Mouse (Mus musculus) forebrain, postnatal 0 days (tissue): Measurements from ENCODE around the gene Tbc1d2b. TPM values are rescaled to one million over a fixed set of nuclear protein-coding genes. Genes with fewer than 3 reads are reported as not detected.

Experiments used
- ATAC-seq: fragments of 200-750 bp; cut with Nextera tagmentation; 2 replicates; pipeline ENCODE4 v1.8.0; 2017; ENCODE audit warnings: mild to moderate bottlenecking, moderate library complexity
- DNase-seq: peaks from one replicate; pipeline ENCODE4 v3.0.0-alpha.2; 2015
- H3K27ac ChIP-seq: fragments of 300-500 bp; sonication (generic); 2 replicates; pipeline ENCODE4 v1.5.1; 2014; ENCODE audit warnings: low read depth, mild to moderate bottlenecking, antibody characterized with exemption, low read length, moderate library complexity, mixed read lengths
- H3K27me3 ChIP-seq: fragments of 300-500 bp; sonication (generic); 2 replicates; pipeline ENCODE4 v1.6.1; 2014; ENCODE audit warnings: mild to moderate bottlenecking, low read length, mixed read lengths; ENCODE audit not compliant: insufficient read depth
- H3K36me3 ChIP-seq: fragments of 300-500 bp; sonication (generic); 2 replicates; pipeline ENCODE4 v1.6.1; 2014; ENCODE audit warnings: mild to moderate bottlenecking, moderate library complexity; ENCODE audit not compliant: insufficient read depth
- H3K4me1 ChIP-seq: fragments of 300-500 bp; sonication (generic); 2 replicates; pipeline ENCODE4 v1.6.1; 2014; ENCODE audit warnings: antibody characterized with exemption; ENCODE audit not compliant: insufficient read depth
- H3K4me2 ChIP-seq: fragments of 300-500 bp; sonication (generic); 2 replicates; pipeline ENCODE4 v1.6.1; 2014; ENCODE audit warnings: low read depth, mild to moderate bottlenecking, moderate library complexity
- H3K4me3 ChIP-seq: fragments of 300-500 bp; sonication (generic); 2 replicates; pipeline ENCODE4 v1.5.1; 2014; ENCODE audit warnings: low read depth, low read length, mixed read lengths
- H3K9ac ChIP-seq: fragments of 300-500 bp; sonication (generic); 2 replicates; pipeline ENCODE4 v1.6.1; 2014; ENCODE audit warnings: mild to moderate bottlenecking
- H3K9me3 ChIP-seq: fragments of 300-500 bp; sonication (generic); 2 replicates; pipeline ENCODE4 v1.6.1; 2016; ENCODE audit warnings: low read length
- CTCF ChIP-seq: sonication (generic); IDR thresholded peaks from 2 replicates; pipeline ENCODE4 v1.5.1; 2016; ENCODE audit warnings: antibody characterized with exemption, control low read depth, low read depth
- WGBS: fragments of 180-500 bp; shearing (Covaris S2); extraction: QIAGEN DNeasy Blood & Tissue Kit; methylation state at CpG from one replicate; pipeline ENCODE4 v1.1.7; 2014; 5-methylcytosine and 5-hydroxymethylcytosine counted together
- polyA plus RNA-seq: library from polyadenylated mRNA; unstranded; fragments of >200 nt; fragmentation: Nextera tagmentation; extraction: Ambion mirVana; gene quantifications from 2 replicates; pipeline ENCODE4 v1.2.1, GENCODE M21; 2015
- total RNA-seq: library from RNA; depleted of rRNA; stranded (reverse); fragments of >200 nt; gene quantifications from 2 replicates; pipeline ENCODE4 v1.2.3, GENCODE M21; 2014

Gene Tbc1d2b
- total and polyA plus RNA-seq, 2 experiments from 2014 or later, result 4.0 to 16.7 TPM

DNA sequence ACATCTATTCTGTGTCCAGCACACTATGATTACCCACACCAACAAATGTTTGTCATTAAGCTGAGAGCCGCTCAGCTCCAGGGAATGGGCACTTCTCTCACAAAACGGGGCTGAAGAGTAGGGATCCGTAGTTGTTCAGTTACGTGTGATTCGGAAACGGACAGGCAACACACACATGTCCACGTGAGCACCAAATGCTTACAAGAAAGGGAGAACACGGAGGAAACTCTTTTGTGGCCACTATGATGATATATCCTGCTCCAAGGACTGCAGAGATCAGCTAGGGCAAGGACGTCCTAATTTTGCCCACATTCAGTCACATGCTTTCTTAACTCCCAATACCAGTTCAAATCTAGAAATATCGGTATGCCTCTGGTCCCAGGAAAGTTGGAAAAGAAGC, 4.5 kb downstream of the Tbc1d2b start:
- Histone ChIP-seq H3K4me3 (no peak overlapping the region), H3K36me3 (0 out of 2 replicates have a peak, but pooled peaks cover 3% of the 10 kb centered on the region), H3K27me3 (no peaks in the 10 kb centered on the region), H3K4me2 (no peak overlapping the region), H3K9ac (no peak overlapping the region), H3K4me1 (peaks cover 9% of the 10 kb centered on the region), H3K9me3 (no peaks in the 10 kb centered on the region), H3K27ac (no peak overlapping the region)
- 91% methylated on average over 10 of the region's 10 CpGs for WGBS
- DNase-seq (no peak), ATAC-seq (no peak)
- TF ChIP-seq CTCF, result no peak

DNA sequence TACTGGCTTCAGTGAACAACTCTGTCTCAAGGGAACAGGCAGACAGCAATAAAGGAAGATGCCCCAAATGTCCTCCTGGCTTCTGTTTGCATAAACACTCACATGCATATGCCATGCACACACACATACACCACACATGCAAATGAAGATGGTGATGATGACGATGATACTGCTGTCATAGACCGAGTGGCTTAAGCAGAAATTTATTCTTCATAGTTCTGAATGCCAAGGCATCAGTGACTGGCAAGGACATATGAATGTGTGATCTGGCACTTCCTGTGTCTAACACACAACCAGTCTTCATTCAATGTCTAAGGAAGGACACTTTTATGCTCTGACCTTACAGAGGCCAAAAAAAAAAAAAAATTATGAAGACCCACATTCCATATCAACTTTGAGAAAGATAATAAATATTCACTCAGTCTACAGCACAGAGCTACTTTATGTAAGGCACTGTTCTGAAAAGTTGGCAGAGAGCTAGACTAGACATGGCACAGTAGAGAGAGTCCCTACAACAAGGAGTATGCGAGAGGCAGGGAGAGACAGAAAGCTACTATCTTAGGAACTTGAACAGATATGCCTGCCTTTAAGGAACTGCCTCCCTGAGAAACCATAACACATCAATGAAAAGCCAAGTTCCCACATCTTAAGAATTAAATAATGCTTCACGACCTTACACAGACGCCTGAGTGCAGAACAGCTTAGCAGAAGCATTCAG, 5.1 kb downstream of the Tbc1d2b start:
- Histone ChIP-seq H3K4me2 (no peak overlapping the region), H3K4me1 (peaks cover 9% of the 10 kb centered on the region), H3K9me3 (no peaks in the 10 kb centered on the region), H3K36me3 (0 out of 2 replicates have a peak, but pooled peaks cover 3% of the 10 kb centered on the region), H3K27me3 (no peaks in the 10 kb centered on the region), H3K4me3 (no peak overlapping the region), H3K27ac (no peak overlapping the region), H3K9ac (no peak overlapping the region)
- 73% methylated on average over 5 of the region's 5 CpGs for WGBS
- no peak for ATAC-seq
- no peak for TF ChIP-seq CTCF
- no peak for DNase-seq

GRCm38 (mm10) chr9:90263340-90263679, 7.3 kb downstream of the Tbc1d2b start:
- WGBS, result 87% methylated on average over 4 of the region's 4 CpGs
- no peak for DNase-seq
- H3K4me1 ChIP-seq, result no peaks in the 10 kb centered on the region
- no peak for ATAC-seq
- no peak overlapping the region for H3K4me3 ChIP-seq
- H3K36me3 ChIP-seq, result 0 out of 2 replicates have a peak, but pooled peaks cover 3% of the 10 kb centered on the region
- no peak for TF ChIP-seq CTCF
- H3K9me3 ChIP-seq, result no peaks in the 10 kb centered on the region
- no peak overlapping the region for H3K4me2 ChIP-seq
- H3K27me3 ChIP-seq, result no peaks in the 10 kb centered on the region
- no peak overlapping the region for H3K27ac ChIP-seq
- H3K9ac ChIP-seq, result no peak overlapping the region

GRCm38 (mm10) chr9:90262591-90263339, 7.8 kb downstream of the Tbc1d2b start:
- no peaks in the 10 kb centered on the region for H3K4me1 ChIP-seq
- H3K4me2 ChIP-seq, result no peak overlapping the region
- ATAC-seq, result no peak
- no peak overlapping the region for H3K9ac ChIP-seq
- 82% methylated on average over 7 of the region's 7 CpGs for WGBS
- no peak overlapping the region for H3K27ac ChIP-seq
- no peaks in the 10 kb centered on the region for H3K27me3 ChIP-seq
- no peak for TF ChIP-seq CTCF
- H3K4me3 ChIP-seq, result no peak overlapping the region
- no peaks in the 10 kb centered on the region for H3K9me3 ChIP-seq
- DNase-seq, result no peak
- 0 out of 2 replicates have a peak, but pooled peaks cover 3% of the 10 kb centered on the region for H3K36me3 ChIP-seq

GRCm38 (mm10) chr9:90262063-90262462, 8.5 kb downstream of the Tbc1d2b start:
- 80% methylated on average over 3 of the region's 3 CpGs for WGBS
- no peak for TF ChIP-seq CTCF

DNA sequence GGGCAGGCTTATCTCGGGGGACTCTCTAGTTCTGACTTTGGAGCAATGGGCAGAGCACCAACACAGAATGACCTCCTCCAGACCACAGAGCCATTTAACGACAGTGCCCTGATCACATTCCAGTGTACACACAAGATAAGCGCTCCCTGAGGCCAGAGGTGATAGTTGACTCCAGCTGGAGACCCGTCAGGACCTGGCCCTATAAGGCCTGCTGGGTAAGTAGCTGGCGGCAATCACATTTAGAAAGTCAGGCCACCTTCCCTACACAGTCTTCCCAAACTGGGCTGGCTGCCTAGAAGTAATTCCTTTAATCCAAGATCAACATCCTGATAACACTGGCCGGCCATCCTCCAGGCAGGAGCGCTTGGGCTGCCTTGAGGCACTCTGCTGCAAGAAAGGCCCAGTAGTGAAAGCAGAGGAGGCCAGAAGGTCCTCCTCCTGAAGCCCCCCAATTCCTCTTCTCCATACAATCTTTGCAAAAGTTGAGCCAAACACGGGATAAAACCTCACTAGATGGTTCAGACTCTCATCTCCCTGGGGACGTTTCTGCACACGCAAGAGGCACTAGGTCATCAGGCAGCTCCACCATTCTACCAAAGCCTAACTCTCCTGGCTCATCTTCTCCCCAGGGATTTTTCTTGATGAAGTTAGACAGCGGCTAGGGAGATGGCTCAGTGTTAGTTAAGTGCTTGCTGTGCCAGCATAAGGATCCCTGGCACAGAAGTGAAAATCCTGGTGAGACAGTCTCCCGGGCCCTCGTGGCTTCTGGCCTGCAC, 9.8 kb downstream of the Tbc1d2b start:
- Histone ChIP-seq H3K27ac (no peak overlapping the region), H3K4me1 (no peaks in the 10 kb centered on the region), H3K9ac (no peak overlapping the region), H3K4me3 (no peak overlapping the region), H3K36me3 (0 out of 2 replicates have a peak, but pooled peaks cover 3% of the 10 kb centered on the region), H3K27me3 (no peaks in the 10 kb centered on the region), H3K9me3 (no peaks in the 10 kb centered on the region), H3K4me2 (no peak overlapping the region)
- ATAC-seq, result no peak
- no peak for TF ChIP-seq CTCF
- 75% methylated on average over 13 of the region's 13 CpGs for WGBS
- DNase-seq, result no peak

More at GRCm38 (mm10) chr9:90262063-90262462, 8.5 kb downstream of the Tbc1d2b start:
- no peaks in the 10 kb centered on the region for H3K4me1 ChIP-seq
- no peak overlapping the region for H3K9ac ChIP-seq
- ATAC-seq (no peak), DNase-seq (no peak)
- H3K4me2 ChIP-seq, result no peak overlapping the region
- no peaks in the 10 kb centered on the region for H3K9me3 ChIP-seq
- H3K27ac ChIP-seq, result no peak overlapping the region
- no peaks in the 10 kb centered on the region for H3K27me3 ChIP-seq
- H3K4me3 ChIP-seq, result no peak overlapping the region
- 0 out of 2 replicates have a peak, but pooled peaks cover 3% of the 10 kb centered on the region for H3K36me3 ChIP-seq
